Mouse (Mus musculus): ENCODE results near the gene Tnfsf11.

Gene Tnfsf11

DNA sequence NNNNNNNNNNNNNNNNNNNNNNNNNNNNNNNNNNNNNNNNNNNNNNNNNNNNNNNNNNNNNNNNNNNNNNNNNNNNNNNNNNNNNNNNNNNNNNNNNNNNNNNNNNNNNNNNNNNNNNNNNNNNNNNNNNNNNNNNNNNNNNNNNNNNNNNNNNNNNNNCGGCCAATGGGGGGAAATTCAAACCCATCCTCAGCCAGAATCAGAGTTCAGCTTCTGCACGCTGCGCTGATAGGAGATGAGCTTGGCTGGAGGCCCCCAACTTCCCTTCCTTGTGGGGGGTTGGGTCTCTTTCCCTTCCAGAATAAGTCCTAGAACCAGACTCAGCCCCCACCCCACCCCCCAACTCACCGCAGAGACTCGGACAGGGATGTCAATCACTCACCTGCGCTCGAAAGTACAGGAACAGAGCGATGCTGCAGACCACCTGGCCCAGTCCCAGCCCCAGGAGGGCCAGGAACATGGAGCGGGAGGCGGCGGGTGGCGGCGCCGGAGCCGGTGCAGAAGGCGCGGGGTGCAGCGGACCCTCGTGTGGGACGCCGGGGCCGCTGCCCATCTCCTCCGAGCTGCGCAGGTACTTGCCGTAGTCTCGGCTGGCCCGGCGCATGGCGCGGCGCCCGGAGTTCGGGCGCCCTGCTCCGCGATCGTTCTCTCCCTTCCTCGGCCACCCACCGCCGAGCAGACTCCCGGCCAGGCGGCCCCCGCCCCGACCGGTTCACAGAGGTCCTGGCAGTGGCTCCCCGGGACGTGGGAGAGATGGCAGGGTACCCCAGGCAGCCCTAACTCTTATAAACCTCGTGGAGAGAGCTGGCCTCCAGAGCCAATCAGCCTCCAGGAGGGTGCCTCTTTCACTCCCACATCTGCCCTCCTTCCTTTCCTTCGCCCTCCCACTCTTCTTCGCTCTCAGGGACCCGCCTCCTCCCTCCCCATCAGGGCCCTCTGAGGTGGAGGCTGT, at the start of gene Tnfsf11:
Gene Tnfsf11 (minus strand): TSS at position 758 of the 952 bp plus-strand sequence.
- peak; percentile 37 to 40 for DNase-seq

- no peak for DNase-seq
Measured at GRCm38 (mm10) chr14:78356764-78357163, 48.9 kb upstream of the Tnfsf11 start.

GRCm38 (mm10) chr14:78355381-78355780, 47.5 kb upstream of the Tnfsf11 start:
- no peak for DNase-seq

DNA sequence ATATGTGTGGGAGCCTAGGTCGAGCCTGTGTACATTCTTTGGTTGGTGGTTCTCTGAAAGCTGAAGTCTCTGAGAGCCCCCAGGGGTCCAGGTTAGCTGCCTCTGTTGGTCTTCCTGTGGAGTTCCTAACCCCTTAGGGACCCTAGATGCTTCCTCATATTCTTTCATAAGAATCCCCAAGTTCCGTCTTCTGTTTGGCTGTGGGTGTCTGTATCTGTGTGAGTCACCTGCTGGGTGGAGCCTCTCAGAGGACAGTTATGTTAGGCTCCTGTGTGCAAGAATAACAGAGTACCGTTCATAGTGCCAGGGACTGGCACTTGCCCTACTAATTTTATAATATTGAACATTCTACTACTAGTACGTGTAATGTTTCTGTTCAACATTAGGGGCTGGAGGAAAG, 45.0 kb upstream of the Tnfsf11 start:
- no peak for DNase-seq

- no peak for DNase-seq
Measured at GRCm38 (mm10) chr14:78351544-78351943, 43.7 kb upstream of the Tnfsf11 start.

GRCm38 (mm10) chr14:78347715-78348114, 39.9 kb upstream of the Tnfsf11 start:
- no peak for DNase-seq

GRCm38 (mm10) chr14:78343007-78343406, 35.2 kb upstream of the Tnfsf11 start:
- no peak for DNase-seq

GRCm38 (mm10) chr14:78342146-78342545, 34.3 kb upstream of the Tnfsf11 start:
- no peak for DNase-seq

DNA sequence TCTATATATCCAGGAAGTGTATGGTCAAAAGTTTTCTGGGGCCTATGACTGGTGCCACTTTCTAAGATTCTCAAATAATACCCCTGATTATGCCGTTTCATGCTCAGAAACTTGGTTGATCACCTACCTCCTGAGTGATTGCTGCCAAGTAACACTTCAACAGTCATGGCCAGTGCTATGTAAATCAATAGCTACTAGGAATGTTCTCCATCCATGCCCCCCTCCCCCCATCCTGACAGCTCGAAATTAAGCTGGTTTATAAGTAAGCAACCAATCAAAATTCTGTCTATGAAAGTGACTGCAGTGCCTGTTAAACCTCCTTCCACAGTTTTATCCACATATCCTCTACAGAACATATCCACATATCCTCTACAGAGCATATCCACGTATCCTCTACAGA, 25.5 kb upstream of the Tnfsf11 start:
- no peak for DNase-seq

GRCm38 (mm10) chr14:78331368-78331767, 23.5 kb upstream of the Tnfsf11 start:
- no peak for DNase-seq

DNA sequence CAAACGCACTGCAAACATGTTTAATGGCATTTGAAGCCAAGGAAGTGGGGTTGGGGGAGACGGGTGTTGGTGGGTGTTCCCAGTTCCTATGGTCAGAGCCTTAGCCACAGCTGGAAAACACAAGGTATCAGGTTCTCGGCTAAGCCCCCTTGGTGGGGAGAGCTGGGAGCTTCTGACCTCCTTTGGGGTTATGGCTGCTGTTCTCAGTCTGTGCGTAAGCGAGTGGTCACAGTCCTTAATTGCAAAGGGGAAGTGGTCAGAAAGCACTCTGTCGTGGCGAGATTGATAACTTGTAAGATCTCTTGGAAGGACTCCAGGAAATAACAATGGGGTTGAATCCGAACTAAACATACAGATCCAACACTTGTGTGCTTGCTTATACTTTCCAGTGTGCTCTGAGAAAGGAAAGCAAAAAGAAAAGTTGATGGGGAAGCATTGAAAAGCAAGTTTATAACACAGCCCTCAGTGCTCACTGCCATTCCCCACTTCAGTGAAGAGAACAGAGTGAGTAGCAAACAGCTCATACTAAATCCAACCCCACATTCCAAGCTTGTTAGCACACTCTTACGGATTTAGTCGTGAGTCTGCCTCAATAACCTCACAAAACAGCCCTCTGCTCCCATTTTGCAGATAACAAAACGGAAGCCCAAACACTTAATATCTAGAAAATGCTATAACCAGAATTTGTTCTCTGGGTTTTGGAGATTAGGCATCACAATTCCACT, 22.9 kb upstream of the Tnfsf11 start:
- DNase-seq = no peak

- DNase-seq = no peak
Measured at GRCm38 (mm10) chr14:78329765-78330451, 22.1 kb upstream of the Tnfsf11 start.

- DNase-seq = no peak
Measured at GRCm38 (mm10) chr14:78323356-78323755, 15.5 kb upstream of the Tnfsf11 start.

DNA sequence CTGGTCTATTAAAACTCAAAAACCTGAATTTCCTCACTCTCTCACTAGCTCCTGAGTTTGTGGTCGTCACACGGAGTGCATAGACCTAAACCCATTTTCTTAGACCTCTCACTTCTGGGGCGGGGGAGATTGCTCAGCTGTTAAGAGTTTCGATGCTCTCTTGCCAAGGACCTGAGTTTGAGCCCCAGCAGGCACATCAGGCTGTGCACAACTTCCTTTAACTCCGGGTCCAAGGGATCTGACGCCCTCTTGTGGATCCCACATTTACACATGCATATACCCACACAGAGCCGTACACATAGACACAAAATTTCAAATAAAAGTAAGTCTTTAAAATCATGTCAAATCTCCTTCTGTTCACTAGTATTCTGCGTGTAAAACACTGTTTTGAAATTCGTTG, 15.1 kb upstream of the Tnfsf11 start:
- no peak for DNase-seq

- DNase-seq = no peak
Measured at GRCm38 (mm10) chr14:78320248-78320647, 12.4 kb upstream of the Tnfsf11 start.

DNA sequence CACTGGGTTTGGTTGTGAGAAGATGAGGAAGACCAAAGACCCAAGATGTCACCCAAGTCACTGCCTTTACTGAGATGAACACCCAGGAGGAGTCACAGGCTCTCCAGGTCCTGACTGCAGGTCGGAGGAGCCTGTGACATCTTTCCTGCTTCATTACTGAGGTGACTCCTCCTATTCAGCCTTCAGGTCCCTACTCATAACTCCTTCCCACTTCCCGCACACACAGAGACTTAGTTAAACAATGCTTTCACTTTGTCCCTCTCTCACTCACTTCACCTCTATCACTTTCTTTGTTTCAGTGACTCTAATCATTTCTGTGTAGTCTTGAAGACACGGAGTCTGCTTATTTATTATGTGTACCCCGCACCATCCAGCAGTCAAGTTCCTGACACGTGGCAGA, 11.7 kb upstream of the Tnfsf11 start:
- no peak for DNase-seq

DNA sequence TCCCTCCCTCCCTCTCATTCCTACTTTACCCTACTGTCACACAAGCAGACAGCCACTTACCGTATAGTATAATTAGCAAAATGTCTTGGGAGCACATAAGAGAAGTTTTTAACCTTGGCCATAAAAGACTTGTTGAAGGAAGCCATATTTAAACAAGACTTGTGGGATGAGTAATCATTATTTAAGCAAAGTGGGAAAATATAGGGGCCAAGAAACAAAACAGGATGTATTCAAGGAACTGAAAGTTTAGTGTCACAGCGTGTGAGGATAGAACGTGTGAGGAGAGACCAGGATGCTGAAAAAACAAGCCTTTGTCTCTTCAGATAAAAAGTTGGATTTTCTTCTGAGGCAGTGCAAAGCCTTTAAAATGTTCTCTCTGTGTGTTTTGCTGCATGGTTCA, 11.2 kb upstream of the Tnfsf11 start:
- no peak for DNase-seq

GRCm38 (mm10) chr14:78317623-78318022, 9.8 kb upstream of the Tnfsf11 start:
- DNase-seq = no peak

GRCm38 (mm10) chr14:78300914-78301313, 6.9 kb downstream of the Tnfsf11 start:
- DNase-seq = no peak

DNA sequence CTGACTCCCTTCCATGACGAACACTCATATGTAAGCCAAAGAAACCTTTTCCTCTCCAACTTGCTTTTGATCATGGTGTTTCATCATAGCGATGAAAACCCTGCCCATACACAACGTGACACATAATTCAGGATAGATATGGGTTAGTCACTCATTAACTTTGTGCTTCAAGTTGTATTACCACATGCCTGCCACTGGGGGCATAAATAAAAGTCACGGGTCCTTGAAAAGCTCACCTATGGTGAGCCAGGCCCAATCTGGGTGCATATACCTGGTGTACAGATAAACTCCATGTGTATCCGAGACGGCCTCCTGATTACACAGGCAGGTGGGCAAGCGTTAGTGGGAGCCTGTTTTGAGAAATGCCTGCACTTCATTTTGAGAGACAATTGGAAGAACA, 15.2 kb downstream of the Tnfsf11 start:
- DNase-seq = no peak

DNA sequence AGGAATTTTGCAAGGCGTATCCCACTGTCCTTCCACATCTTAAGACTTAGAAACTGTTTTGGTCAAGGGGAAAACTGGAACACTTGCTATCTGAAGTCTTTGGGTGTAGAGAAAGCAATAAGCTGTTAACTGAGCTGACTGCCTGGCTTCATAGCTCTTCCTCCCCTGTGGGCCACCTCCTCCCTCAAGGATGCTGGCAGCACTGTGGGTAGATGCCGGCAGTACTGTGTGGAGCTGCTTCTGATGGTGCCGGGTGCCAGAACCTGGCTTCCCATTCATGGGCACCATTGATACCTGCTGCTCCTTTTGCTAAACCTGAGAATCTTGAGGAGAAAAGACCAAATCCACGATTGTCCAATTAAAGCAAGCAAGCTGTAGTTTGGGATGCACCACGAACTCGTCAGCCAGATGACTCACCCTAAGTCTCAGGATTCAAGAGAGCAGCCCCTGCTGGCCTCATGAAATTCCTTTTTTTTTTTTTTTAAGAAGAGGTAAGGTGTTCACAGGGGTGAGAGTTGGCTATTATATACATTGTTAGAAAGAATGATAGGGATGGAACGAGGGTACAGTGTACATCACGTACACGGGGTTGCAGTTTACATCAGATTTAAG, 17.8 kb downstream of the Tnfsf11 start:
- DNase-seq = no peak

DNA sequence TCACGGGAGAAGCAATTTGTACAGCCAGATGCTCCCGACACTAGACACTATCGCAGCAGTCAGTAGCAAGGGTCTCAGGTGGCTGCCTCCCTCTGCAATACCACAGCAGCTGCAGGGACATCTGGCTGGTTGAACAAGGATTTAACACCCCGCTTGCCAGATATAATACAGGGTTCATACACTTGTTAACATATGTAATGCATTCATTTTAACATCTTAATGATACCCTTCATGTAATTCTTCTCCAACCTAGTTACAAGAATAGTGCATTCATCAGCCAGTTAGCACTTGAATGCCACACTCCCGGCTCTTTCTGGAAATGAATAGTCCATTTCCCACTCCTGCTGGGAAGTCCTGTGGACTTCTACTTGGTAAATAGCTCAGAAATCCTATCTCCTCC, 18.9 kb downstream of the Tnfsf11 start:
- DNase-seq = no peak

Data from cerebellum, postnatal 10 days (tissue).